In the genomic region with DNA sequence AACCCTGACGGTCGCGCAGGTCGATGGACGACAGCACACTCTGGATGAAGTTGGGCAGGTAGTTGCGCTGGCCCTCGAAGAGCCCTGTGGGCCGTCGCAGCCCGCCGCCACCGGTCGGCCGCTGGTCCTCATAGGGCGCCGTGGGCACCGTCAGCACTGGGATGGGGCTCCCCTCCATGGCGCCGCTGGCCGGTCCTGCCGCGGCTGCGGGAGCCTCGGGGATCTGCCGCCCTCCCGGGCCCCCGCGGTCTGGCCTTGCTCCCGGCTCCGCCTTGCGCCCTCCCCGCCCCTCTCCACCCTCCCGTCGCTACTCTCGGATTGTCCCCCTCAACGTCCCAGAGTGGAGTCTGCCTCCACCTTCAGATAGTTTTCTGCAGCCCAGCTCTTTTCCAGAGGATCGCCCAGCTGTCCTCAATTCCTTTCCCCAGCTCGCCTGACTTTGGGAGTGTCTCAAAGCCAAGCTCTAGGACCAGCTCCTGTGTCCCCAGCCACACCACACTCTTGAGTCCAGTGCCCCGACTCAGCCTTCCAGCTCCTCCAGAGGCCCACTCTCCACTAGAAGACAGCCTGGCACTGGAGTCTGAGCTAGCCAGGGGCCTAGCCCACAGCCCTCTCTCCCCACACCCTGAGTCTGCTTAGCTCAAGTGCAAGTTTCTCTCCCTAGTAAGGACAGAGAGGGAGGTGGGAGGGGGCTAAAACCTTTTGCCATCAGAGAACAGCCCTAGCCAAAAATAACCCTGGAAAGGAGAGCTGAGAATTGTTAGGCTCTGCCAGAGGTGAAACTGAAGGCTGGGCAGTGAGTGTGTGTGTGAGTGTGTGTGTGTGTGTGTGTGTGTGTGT, we compare ENCODE assay signal across 8 mouse cellular contexts. TPM values are rescaled to one million over a fixed set of nuclear protein-coding genes. Genes with fewer than 3 reads are reported as not detected.
DNase-seq lines count a peak whose midpoint lies in the region; ATAC-seq and TF ChIP-seq lines count a peak whose summit lies in the region.

Gene Pgm5, minus strand, starts transcription at position 244 of the 840 bp plus-strand sequence.

- no peak for DNase-seq in forebrain, postnatal 0 days
- DNase-seq in hindbrain, embryonic 11.5 days (ENCODE audit: low spot score): peak; percentile 50
- DNase-seq in liver: peak; percentile 20
- no peak for DNase-seq in frontal cortex, postnatal 14 days (ENCODE audit: low spot score in 2 of 2)
- DNase-seq in cerebellum, adult 8-10 months: no peak

- peak within 1 kb of the TSS; percentile 81 for H3K4me3 ChIP-seq in megakaryocyte, embryonic 14.5 days (replicated peaks)
- peak within 1 kb of the TSS; percentile 34 for H3K4me3 ChIP-seq in forebrain, postnatal 0 days (ENCODE audit: low read depth, low read length)
- peak within 1 kb of the TSS; percentile 36 for H3K4me3 ChIP-seq in hindbrain, embryonic 11.5 days (ENCODE audit: low read depth, low read length)
- peak within 1 kb of the TSS; percentile 32 for H3K4me3 ChIP-seq in neural tube, embryonic 14.5 days (ENCODE audit: low read depth, low read length)

- 0 out of 2 replicates have a peak, but pooled peaks cover 3% of the 10 kb centered on the region for H3K9me3 ChIP-seq in megakaryocyte, embryonic 14.5 days
- no peaks in the 10 kb centered on the region for H3K9me3 ChIP-seq in forebrain, postnatal 0 days (ENCODE audit: low read length)
- H3K9me3 ChIP-seq in hindbrain, embryonic 11.5 days (ENCODE audit: control insufficient read depth, low read length): no peaks in the 10 kb centered on the region
- H3K9me3 ChIP-seq in neural tube, embryonic 14.5 days (ENCODE audit: control insufficient read depth, low read length): no peaks in the 10 kb centered on the region

- H3K27ac ChIP-seq in forebrain, postnatal 0 days (ENCODE audit: low read depth, low read length): no peak within 1 kb of the TSS
- H3K27ac ChIP-seq in hindbrain, embryonic 11.5 days (ENCODE audit: low read depth, low read length): no peak within 1 kb of the TSS
- no peak within 1 kb of the TSS for H3K27ac ChIP-seq in neural tube, embryonic 14.5 days (ENCODE audit: low read depth, low read length)

- peaks cover 9% of the 10 kb centered on the region for H3K4me1 ChIP-seq in megakaryocyte, embryonic 14.5 days
- 0 out of 2 replicates have a peak, but pooled peaks cover 4% of the 10 kb centered on the region for H3K4me1 ChIP-seq in forebrain, postnatal 0 days (ENCODE audit: insufficient read depth)
- no peaks in the 10 kb centered on the region for H3K4me1 ChIP-seq in hindbrain, embryonic 11.5 days (replicated peaks; ENCODE audit: control insufficient read depth, insufficient read depth, low read length)
- H3K4me1 ChIP-seq in neural tube, embryonic 14.5 days (ENCODE audit: control insufficient read depth, insufficient read depth, low read length): no peaks in the 10 kb centered on the region

- ATAC-seq in megakaryocyte, adult 5-6 weeks (ENCODE audit: poor library complexity, severe bottlenecking): no peak
- peak; percentile 36; the same call in 1 of the 2 replicates for ATAC-seq in forebrain, postnatal 0 days
- ATAC-seq in hindbrain, embryonic 11.5 days (ENCODE audit: low FRiP score): no peak
- ATAC-seq in neural tube, embryonic 14.5 days (ENCODE audit: low read depth): peak; percentile 65

- no peak; the same call in 1 of the 2 replicates for TF ChIP-seq CTCF in forebrain, postnatal 0 days (IDR thresholded peaks at IDR 0.05; ENCODE audit: low read depth)

- WGBS in forebrain, postnatal 0 days: 2% methylated on average over 36 of the region's 39 CpGs
- 2% methylated on average over 25 of the region's 39 CpGs for WGBS in hindbrain, embryonic 11.5 days
- under 1% methylated on average over 38 of the region's 39 CpGs for WGBS in neural tube, embryonic 14.5 days

- H3K27me3 ChIP-seq in megakaryocyte, embryonic 14.5 days (replicated peaks): peaks cover 47% of the 10 kb centered on the region
- H3K27me3 ChIP-seq in forebrain, postnatal 0 days (ENCODE audit: insufficient read depth, low read length): peaks cover 14% of the 10 kb centered on the region; the same call in 1 of the 2 replicates
- H3K27me3 ChIP-seq in hindbrain, embryonic 11.5 days (ENCODE audit: control insufficient read depth, insufficient read depth, low read length): peaks cover 13% of the 10 kb centered on the region
- peaks cover 3% of the 10 kb centered on the region; the same call in 1 of the 2 replicates for H3K27me3 ChIP-seq in neural tube, embryonic 14.5 days (ENCODE audit: control insufficient read depth, insufficient read depth, low read length)

- peak within 1 kb of the TSS; percentile 56 for H3K4me2 ChIP-seq in forebrain, postnatal 0 days (ENCODE audit: low read depth)
- peak within 1 kb of the TSS; percentile 85 for H3K4me2 ChIP-seq in hindbrain, embryonic 11.5 days (replicated peaks; ENCODE audit: low read depth, low read length)
- peak within 1 kb of the TSS; percentile 54 for H3K4me2 ChIP-seq in neural tube, embryonic 14.5 days (ENCODE audit: low read depth, low read length)

- no peaks in the 10 kb centered on the region for H3K36me3 ChIP-seq in megakaryocyte, embryonic 14.5 days (replicated peaks; ENCODE audit: low read length)
- no peaks in the 10 kb centered on the region for H3K36me3 ChIP-seq in forebrain, postnatal 0 days (ENCODE audit: insufficient read depth)
- H3K36me3 ChIP-seq in hindbrain, embryonic 11.5 days (ENCODE audit: control insufficient read depth, insufficient read depth, low read length): no peaks in the 10 kb centered on the region
- H3K36me3 ChIP-seq in neural tube, embryonic 14.5 days (ENCODE audit: control insufficient read depth, insufficient read depth, low read length): no peaks in the 10 kb centered on the region

- H3K9ac ChIP-seq in forebrain, postnatal 0 days: peak within 1 kb of the TSS; percentile 22
- peak within 1 kb of the TSS; percentile 45 for H3K9ac ChIP-seq in hindbrain, embryonic 11.5 days (ENCODE audit: low read depth, low read length)
- peak within 1 kb of the TSS; percentile 37 for H3K9ac ChIP-seq in neural tube, embryonic 14.5 days (replicated peaks; ENCODE audit: low read depth, low read length)

RNA-seq across cellular contexts. Expression of gene Pgm5, which starts in this region (rescaled TPM):
- polyA plus RNA-seq in megakaryocyte, embryonic 14.5 days (2012; ENCODE audit: insufficient read depth, low replicate concordance): not detected in 2 replicates
- total RNA-seq in megakaryocyte, adult 5-6 weeks (2015): not detected in 2 replicates
- not detected in 2 replicates for total RNA-seq in megakaryocyte, adult 5-6 weeks (2017)
- 4.4 and 4.8 TPM in 2 replicates for total RNA-seq in forebrain, postnatal 0 days (2014; rRNA removed)
- 0.23 and 0.39 TPM in 2 replicates for polyA plus RNA-seq in forebrain, postnatal 0 days (2015; fragmentation: Nextera tagmentation; extraction: Ambion mirVana)
- polyA plus RNA-seq in hindbrain, embryonic 11.5 days (2014; fragmentation: Nextera tagmentation; extraction: Ambion mirVana): 0.81 and 1.2 TPM in 2 replicates
- polyA plus RNA-seq in neural tube, embryonic 14.5 days (2014; fragmentation: Nextera tagmentation; extraction: Ambion mirVana): 2.0 and 3.4 TPM in 2 replicates

Comparison
In these comparisons a context has a peak if more than half of its experiments do, and no peak if none do; other contexts are left out.
1. ATAC-seq: peak in forebrain, postnatal 0 days (single experiment) and neural tube, embryonic 14.5 days (single experiment); none in megakaryocyte, adult 5-6 weeks (single experiment) and hindbrain, embryonic 11.5 days (single experiment).
2. DNase-seq: peak in hindbrain, embryonic 11.5 days (single experiment) and liver (single experiment); none in forebrain, postnatal 0 days (single experiment), frontal cortex, postnatal 14 days (0 of 2) and cerebellum, adult 8-10 months (single experiment).
3. Peak in every context shown above with its lines, with median percentiles within 50 percentile points of each other: H3K4me3 ChIP-seq, H3K4me2 ChIP-seq and H3K9ac ChIP-seq.